Mouse (Mus musculus) liver, embryonic 14.5 days (tissue): ENCODE data around the gene Zfp704. TPM values are rescaled to one million over a fixed set of nuclear protein-coding genes. Genes with fewer than 3 reads are reported as not detected.

ENCODE experiments used
- ATAC-seq: fragments of 200-750 bp; cut with Nextera tagmentation; 2 replicates; pipeline ENCODE4 v1.8.0; 2017; ENCODE audit warnings: moderate number of reproducible peaks, mild to moderate bottlenecking, moderate library complexity; ENCODE audit not compliant: insufficient read depth
- DNase-seq, 3 experiments: peaks; one replicate each; pipeline ENCODE4 v3.0.0-alpha.2; 2012 to 2013; ENCODE audit warnings: low read depth in 3 of 3, low spot score in 3 of 3
- H3K27ac ChIP-seq: fragments of 300-500 bp; sonication (generic); 2 replicates; pipeline ENCODE4 v1.5.1; 2014; ENCODE audit warnings: moderate library complexity, mild to moderate bottlenecking, control low read depth, inconsistent platforms
- H3K27me3 ChIP-seq: fragments of 300-500 bp; sonication (generic); 2 replicates; pipeline ENCODE4 v1.6.1; 2014; ENCODE audit warnings: mild to moderate bottlenecking, low read length, moderate library complexity; ENCODE audit not compliant: control insufficient read depth, insufficient read depth
- H3K36me3 ChIP-seq: fragments of 300-500 bp; sonication (generic); replicated peaks from 2 replicates; pipeline ENCODE4 v1.6.1; 2014; ENCODE audit warnings: low read depth; ENCODE audit not compliant: control insufficient read depth, insufficient read depth
- H3K4me1 ChIP-seq, 2 experiments: fragments of 200-500 bp in 1 of 2; fragments of 300-500 bp in 1 of 2; sonication (generic) in 1 of 2; replicated peaks; 2 replicates each; pipeline ENCODE4 v1.6.1; 2012 to 2014; ENCODE audit warnings: antibody characterized with exemption in 1 of 2, inconsistent platforms in 1 of 2, low read length in 1 of 2; ENCODE audit not compliant: control insufficient read depth in 2 of 2, insufficient read depth in 2 of 2
- H3K4me2 ChIP-seq: fragments of 300-500 bp; sonication (generic); 2 replicates; pipeline ENCODE4 v1.6.1; 2014; ENCODE audit warnings: low read depth, mild to moderate bottlenecking, control low read depth, moderate library complexity
- H3K4me3 ChIP-seq, 2 experiments: fragments of 200-500 bp in 1 of 2; fragments of 300-500 bp in 1 of 2; sonication (generic) in 1 of 2; 2 replicates each; pipeline ENCODE4 v1.5.1; 2012 to 2014; ENCODE audit warnings: low read depth in 2 of 2, low read length in 2 of 2, mild to moderate bottlenecking in 2 of 2, control low read depth in 1 of 2, inconsistent platforms in 1 of 2, moderate library complexity in 1 of 2; ENCODE audit not compliant: insufficient read depth in 1 of 2
- H3K9ac ChIP-seq: fragments of 300-500 bp; sonication (generic); replicated peaks from 2 replicates; pipeline ENCODE4 v1.6.1; 2014; ENCODE audit warnings: mild to moderate bottlenecking, control low read depth, moderate library complexity
- H3K9me3 ChIP-seq: fragments of 300-500 bp; sonication (generic); 2 replicates; pipeline ENCODE4 v1.6.1; 2016; ENCODE audit warnings: low read length, mixed read lengths; ENCODE audit not compliant: control insufficient read depth
- CTCF ChIP-seq: IDR thresholded peaks from 2 replicates; pipeline ENCODE4 v1.5.1; 2016; ENCODE audit warnings: antibody characterized with exemption, low read depth, control low read depth
- EP300 ChIP-seq: IDR thresholded peaks from 2 replicates; pipeline ENCODE4 v1.6.1; 2016; ENCODE audit warnings: antibody characterized with exemption, low read depth
- WGBS: fragments of 180-500 bp; shearing (Covaris S2); extraction: QIAGEN DNeasy Blood & Tissue Kit; methylation state at CpG from one replicate; pipeline ENCODE4 v1.1.7; 2014; ENCODE audit not compliant: insufficient replicate concordance; 5-methylcytosine and 5-hydroxymethylcytosine counted together
- polyA plus RNA-seq, 2 experiments: library from polyadenylated mRNA; depleted of rRNA in 1 of 2; stranded (reverse) in 1 of 2; unstranded in 1 of 2; fragments of >200 nt; fragmentation: Nextera tagmentation in 1 of 2; extraction: Ambion mirVana in 1 of 2; gene quantifications; 2 replicates each; pipeline versions ENCODE4 v1.2.1 to v1.2.3; 2012 to 2014

Gene Zfp704
- polyA plus RNA-seq, 2 experiments, result 0.94 to 1.1 TPM

GRCm38 (mm10) chr3:9524429-9524828, 85.5 kb downstream of the Zfp704 start:
- WGBS, result 40% methylated on average over 5 of the region's 5 CpGs
- Histone ChIP-seq H3K9me3 (no peaks in the 10 kb centered on the region), H3K4me1 (peaks cover 2 to 12% of the 10 kb centered on the region in 2 experiments; a peak in 2 of 4 replicates), H3K36me3 (no peaks in the 10 kb centered on the region), H3K27me3 (no peaks in the 10 kb centered on the region), H3K4me3 (no peak overlapping the region), H3K9ac (no peak overlapping the region), H3K4me2 (no peak overlapping the region), H3K27ac (no peak overlapping the region)
- ATAC-seq, result no peak
- no peak for TF ChIP-seq CTCF
- no peak for TF ChIP-seq EP300
- DNase-seq, result no peak

GRCm38 (mm10) chr3:9523081-9523932, 86.6 kb downstream of the Zfp704 start:
- no peak for DNase-seq
- no peak overlapping the region for H3K4me3 ChIP-seq
- H3K27me3 ChIP-seq, result no peaks in the 10 kb centered on the region
- H3K9ac ChIP-seq, result no peak overlapping the region
- H3K4me1 ChIP-seq, result peaks cover 2 to 19% of the 10 kb centered on the region in 2 experiments; a peak in 2 of 4 replicates
- no peak for ATAC-seq
- no peaks in the 10 kb centered on the region for H3K36me3 ChIP-seq
- TF ChIP-seq CTCF (no peak), EP300 (no peak)
- WGBS, result 65% methylated on average over 18 of the region's 18 CpGs
- no peaks in the 10 kb centered on the region for H3K9me3 ChIP-seq
- H3K4me2 ChIP-seq, result no peak overlapping the region
- no peak overlapping the region for H3K27ac ChIP-seq

GRCm38 (mm10) chr3:9522009-9522408, 87.9 kb downstream of the Zfp704 start:
- H3K9me3 ChIP-seq, result no peaks in the 10 kb centered on the region
- DNase-seq (no peak), ATAC-seq (peak; percentile 35; the same call in 1 of the 2 replicates)
- no peak overlapping the region for H3K4me3 ChIP-seq
- no peak overlapping the region for H3K27ac ChIP-seq
- WGBS, result 59% methylated on average over 6 of the region's 6 CpGs
- no peak overlapping the region for H3K9ac ChIP-seq
- H3K4me1 ChIP-seq, result peaks cover 2 to 19% of the 10 kb centered on the region in 2 experiments; a peak in 2 of 4 replicates
- no peaks in the 10 kb centered on the region for H3K36me3 ChIP-seq
- H3K4me2 ChIP-seq, result no peak overlapping the region
- TF ChIP-seq EP300 (no peak), CTCF (no peak)
- no peaks in the 10 kb centered on the region for H3K27me3 ChIP-seq

GRCm38 (mm10) chr3:9520728-9521054, 89.2 kb downstream of the Zfp704 start:
- H3K4me2 ChIP-seq, result no peak overlapping the region

GRCm38 (mm10) chr3:9520051-9520727, 89.7 kb downstream of the Zfp704 start:
- H3K27ac ChIP-seq, result no peak overlapping the region
- TF ChIP-seq EP300 (no peak), CTCF (0 out of 2 replicates have a peak, but pooled peaks have one; percentile 7)
- H3K4me3 ChIP-seq, result no peak overlapping the region
- WGBS, result 46% methylated on average over 17 of the region's 17 CpGs
- ATAC-seq (peak; percentile 54), DNase-seq (peak in 1 of 3 experiments; percentile 12)
- H3K4me1 ChIP-seq, result peaks cover 2 to 19% of the 10 kb centered on the region in 2 experiments; a peak in 2 of 4 replicates
- H3K4me2 ChIP-seq, result no peak overlapping the region
- H3K36me3 ChIP-seq, result no peaks in the 10 kb centered on the region
- H3K9me3 ChIP-seq, result no peaks in the 10 kb centered on the region
- H3K9ac ChIP-seq, result no peak overlapping the region
- no peaks in the 10 kb centered on the region for H3K27me3 ChIP-seq

More at GRCm38 (mm10) chr3:9520728-9521054, 89.2 kb downstream of the Zfp704 start:
- Histone ChIP-seq H3K9ac (no peak overlapping the region), H3K4me1 (peaks cover 2 to 19% of the 10 kb centered on the region in 2 experiments; a peak in 2 of 4 replicates), H3K27me3 (no peaks in the 10 kb centered on the region), H3K36me3 (no peaks in the 10 kb centered on the region), H3K4me3 (no peak overlapping the region), H3K27ac (no peak overlapping the region), H3K9me3 (no peaks in the 10 kb centered on the region)
- 46% methylated on average over 7 of the region's 7 CpGs for WGBS
- no peak for ATAC-seq
- no peak for DNase-seq
- TF ChIP-seq CTCF (no peak), EP300 (no peak)
